Mouse (Mus musculus): ENCODE data around the gene Esam. TPM values are rescaled to one million over a fixed set of nuclear protein-coding genes. Genes with fewer than 3 reads are reported as not detected.

The Esam gene
- polyA plus RNA-seq, 2 experiments = 34.7 to 44.1 TPM

DNA sequence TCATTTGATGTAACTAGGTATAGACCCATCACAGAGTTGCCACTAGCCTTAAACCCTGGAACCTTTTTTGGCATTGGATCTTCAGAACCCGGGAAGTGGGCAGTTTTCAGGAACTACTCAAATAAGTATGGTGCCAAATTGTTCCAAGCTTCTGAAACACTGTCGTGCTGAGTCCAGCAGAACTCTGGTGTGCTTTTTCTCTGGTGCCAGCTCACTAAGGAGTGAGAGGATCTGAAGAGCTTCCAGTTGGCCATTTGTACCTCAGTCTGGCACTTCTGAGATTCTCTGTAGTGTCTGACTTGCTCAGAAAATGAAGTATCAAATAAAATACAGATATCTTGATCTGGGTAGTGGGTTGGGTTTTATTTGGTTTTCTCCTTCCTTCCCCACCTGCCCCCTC lies 7.9 kb upstream of the Esam start:
- WGBS = 96% methylated on average over 2 of the region's 2 CpGs
- ATAC-seq (ENCODE audit: low FRiP score, low read depth) = no peak
- no peak overlapping the region for H3K27ac ChIP-seq (replicated peaks; ENCODE audit: low read depth, low read length)

DNA sequence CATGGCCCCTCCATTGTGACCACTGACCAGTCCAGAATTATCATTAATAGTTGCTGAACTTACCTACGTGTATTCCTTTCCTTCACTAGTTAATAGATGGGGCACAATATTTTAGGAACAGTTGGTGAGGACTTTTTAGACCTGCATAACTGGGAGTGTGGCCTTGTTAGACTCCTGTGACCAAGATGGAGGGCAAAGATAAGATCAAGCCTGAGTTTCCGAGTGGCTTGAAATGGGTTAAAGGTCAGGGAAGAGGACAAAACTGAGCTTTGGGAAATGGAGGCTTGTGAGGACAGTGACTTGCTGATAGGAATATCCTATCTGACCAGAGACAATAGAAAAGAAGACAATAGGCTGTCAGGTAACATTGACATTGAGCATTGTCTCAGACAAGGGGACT lies 2.4 kb upstream of the Esam start:
- H3K27me3 ChIP-seq (ENCODE audit: control insufficient read depth, insufficient read depth, low read length) = peaks cover 49% of the 10 kb centered on the region
- no peaks in the 10 kb centered on the region for H3K9me3 ChIP-seq (ENCODE audit: control insufficient read depth, low read length)
- H3K4me1 ChIP-seq (ENCODE audit: control insufficient read depth, insufficient read depth, low read length) = peaks cover 5% of the 10 kb centered on the region
- ATAC-seq (ENCODE audit: low FRiP score, low read depth) (no peak), DNase-seq (ENCODE audit: low spot score) (no peak)
- no peak overlapping the region for H3K4me3 ChIP-seq (replicated peaks; ENCODE audit: low read length)
- no peak for TF ChIP-seq POLR2A (IDR thresholded peaks at IDR 0.05; ENCODE audit: borderline replicate concordance, extremely low read depth, insufficient read depth, insufficient read length)
- peaks cover 33% of the 10 kb centered on the region for H3K36me3 ChIP-seq (ENCODE audit: control insufficient read depth, insufficient read depth, low read length)
- 95% methylated on average over 2 of the region's 2 CpGs for WGBS
- H3K4me2 ChIP-seq (replicated peaks; ENCODE audit: low read depth, low read length, severe bottlenecking) = no peak overlapping the region
- no peak overlapping the region for H3K9ac ChIP-seq (ENCODE audit: low read depth, low read length, severe bottlenecking)
- no peak overlapping the region for H3K27ac ChIP-seq (replicated peaks; ENCODE audit: low read depth, low read length)

More for the DNA sequence above, 7.9 kb upstream of the Esam start:
- no peak for TF ChIP-seq POLR2A (IDR thresholded peaks at IDR 0.05; ENCODE audit: borderline replicate concordance, extremely low read depth, insufficient read depth, insufficient read length)
- Histone ChIP-seq H3K4me2 (replicated peaks; ENCODE audit: low read depth, low read length, severe bottlenecking) (no peak overlapping the region), H3K9me3 (ENCODE audit: control insufficient read depth, low read length) (no peaks in the 10 kb centered on the region), H3K4me1 (ENCODE audit: control insufficient read depth, insufficient read depth, low read length) (no peaks in the 10 kb centered on the region), H3K27me3 (ENCODE audit: control insufficient read depth, insufficient read depth, low read length) (no peaks in the 10 kb centered on the region), H3K4me3 (replicated peaks; ENCODE audit: low read length) (no peak overlapping the region), H3K36me3 (ENCODE audit: control insufficient read depth, insufficient read depth, low read length) (peaks cover 48% of the 10 kb centered on the region), H3K9ac (ENCODE audit: low read depth, low read length, severe bottlenecking) (no peak overlapping the region)
- DNase-seq (ENCODE audit: low spot score) = no peak

DNA sequence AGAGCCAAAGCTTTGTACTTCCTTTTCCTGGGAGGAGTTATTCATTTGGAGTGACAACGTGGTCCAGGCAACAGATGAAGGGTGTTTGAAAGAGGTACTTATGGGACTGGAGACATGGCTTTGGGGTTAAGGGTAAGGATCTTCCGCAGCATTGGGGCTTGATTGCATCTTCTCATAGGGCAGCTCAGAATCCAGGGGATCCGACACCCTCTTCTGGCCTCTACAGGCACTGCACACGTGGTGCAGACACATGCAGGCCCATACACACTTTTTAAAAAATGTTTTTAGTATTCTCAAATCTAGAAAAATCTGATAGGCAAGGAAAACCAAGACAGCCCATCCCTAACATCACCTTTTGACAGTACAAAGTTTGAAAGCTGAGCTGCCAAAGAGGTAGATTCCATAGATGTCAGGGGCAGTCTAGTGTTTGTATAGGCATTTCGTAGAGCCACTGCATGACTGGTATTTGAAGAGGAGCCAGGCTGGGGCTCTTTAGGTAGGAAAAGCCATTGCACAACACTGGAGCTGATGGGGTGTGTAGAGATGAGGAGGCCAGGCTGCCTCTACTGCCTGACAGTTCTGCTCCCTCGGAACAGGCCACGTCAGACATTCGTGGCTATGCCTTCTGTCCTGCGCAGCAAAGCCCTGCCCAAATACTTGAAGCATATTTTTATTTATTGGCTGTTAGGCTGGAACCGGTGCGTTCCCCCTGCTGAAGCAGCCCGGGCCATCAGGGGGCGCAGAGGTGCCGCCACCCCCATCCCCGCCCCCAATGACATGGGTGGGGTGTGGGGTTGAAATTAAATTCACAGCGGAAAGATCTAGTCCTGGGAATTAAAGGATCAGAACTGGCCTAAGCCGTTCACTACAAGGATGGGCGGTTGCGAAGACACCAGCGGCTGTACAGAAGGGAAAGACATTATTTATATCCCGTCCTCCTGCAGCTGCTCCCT lies 1.2 kb upstream of the Esam start:
- Histone ChIP-seq H3K36me3 (ENCODE audit: control insufficient read depth, insufficient read depth, low read length) (peaks cover 24% of the 10 kb centered on the region), H3K27me3 (ENCODE audit: control insufficient read depth, insufficient read depth, low read length) (peaks cover 61% of the 10 kb centered on the region), H3K4me1 (ENCODE audit: control insufficient read depth, insufficient read depth, low read length) (peaks cover 9% of the 10 kb centered on the region), H3K9ac (ENCODE audit: low read depth, low read length, severe bottlenecking) (no peak overlapping the region; the same call in 1 of the 2 replicates), H3K4me2 (replicated peaks; ENCODE audit: low read depth, low read length, severe bottlenecking) (no peak overlapping the region), H3K4me3 (replicated peaks; ENCODE audit: low read length) (no peak overlapping the region), H3K9me3 (ENCODE audit: control insufficient read depth, low read length) (no peaks in the 10 kb centered on the region), H3K27ac (replicated peaks; ENCODE audit: low read depth, low read length) (no peak overlapping the region)
- ATAC-seq (ENCODE audit: low FRiP score, low read depth) (no peak), DNase-seq (ENCODE audit: low spot score) (no peak)
- WGBS = 23% methylated on average over 21 of the region's 21 CpGs
- TF ChIP-seq POLR2A (IDR thresholded peaks at IDR 0.05; ENCODE audit: borderline replicate concordance, extremely low read depth, insufficient read depth, insufficient read length) = no peak

DNA sequence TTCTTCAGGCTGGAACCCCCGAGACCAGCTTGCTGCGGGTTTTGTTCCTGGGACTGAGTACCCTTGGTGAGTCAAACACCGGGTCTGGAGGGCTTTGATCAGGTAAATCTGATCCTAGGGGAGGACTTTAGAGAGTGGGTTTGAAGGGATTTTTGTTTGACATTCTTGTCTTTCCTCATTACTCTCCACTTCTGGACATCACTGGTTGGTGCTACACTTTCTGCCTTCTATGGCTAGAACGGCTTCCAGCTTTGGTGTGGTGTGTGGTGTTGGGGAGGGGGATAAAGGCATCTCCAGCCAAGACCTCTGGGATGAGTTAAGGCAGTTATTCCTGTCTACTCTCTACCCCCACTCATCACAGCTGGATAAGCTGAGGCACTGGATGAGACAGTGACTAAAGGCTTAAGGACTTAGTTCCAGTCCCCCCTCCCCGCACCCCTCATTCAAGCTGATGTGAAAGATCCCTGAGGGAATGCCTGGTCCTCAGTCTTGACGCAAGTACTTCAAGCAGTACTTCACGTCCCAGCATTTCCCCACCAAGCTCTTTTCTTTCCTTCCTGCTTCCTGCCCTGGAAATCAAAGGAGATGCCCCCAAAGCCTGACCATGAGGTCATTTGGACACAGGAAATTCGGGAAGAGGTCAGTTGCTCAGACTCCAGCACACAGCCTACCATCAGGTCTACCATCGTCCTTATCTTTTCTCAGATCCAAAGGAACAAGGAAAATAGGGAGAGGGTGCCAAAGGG lies 520 bp downstream of the Esam start:
- Histone ChIP-seq H3K27me3 (ENCODE audit: control insufficient read depth, insufficient read depth, low read length) (peaks cover 70% of the 10 kb centered on the region), H3K4me2 (replicated peaks; ENCODE audit: low read depth, low read length, severe bottlenecking) (no peak overlapping the region), H3K9ac (ENCODE audit: low read depth, low read length, severe bottlenecking) (no peak overlapping the region), H3K4me3 (replicated peaks; ENCODE audit: low read length) (peak overlapping the region; percentile 7), H3K4me1 (ENCODE audit: control insufficient read depth, insufficient read depth, low read length) (peaks cover 9% of the 10 kb centered on the region), H3K9me3 (ENCODE audit: control insufficient read depth, low read length) (no peaks in the 10 kb centered on the region), H3K27ac (replicated peaks; ENCODE audit: low read depth, low read length) (no peak overlapping the region), H3K36me3 (ENCODE audit: control insufficient read depth, insufficient read depth, low read length) (0 out of 2 replicates have a peak, but pooled peaks cover 13% of the 10 kb centered on the region)
- TF ChIP-seq POLR2A (IDR thresholded peaks at IDR 0.05; ENCODE audit: borderline replicate concordance, extremely low read depth, insufficient read depth, insufficient read length) = no peak
- no peak for ATAC-seq (ENCODE audit: low FRiP score, low read depth)
- WGBS = 26% methylated on average over 9 of the region's 9 CpGs
- no peak for DNase-seq (ENCODE audit: low spot score)
